Mouse (Mus musculus) cerebellum, adult 2 months (tissue): Measurements from ENCODE around the gene Gm10645. TPM values are rescaled to one million over a fixed set of nuclear protein-coding genes. Genes with fewer than 3 reads are reported as not detected.

Experiments
- DNase-seq, 2 experiments: peaks; one replicate each; pipeline ENCODE4 v3.0.0; 2021
- H3K27ac ChIP-seq: fragments of 200-500 bp; 2 replicates; pipeline ENCODE4 v1.5.1; 2012; ENCODE audit warnings: low read length, control low read depth, inconsistent platforms; ENCODE audit not compliant: insufficient read depth
- H3K27me3 ChIP-seq: fragments of 200-500 bp; 2 replicates; pipeline ENCODE4 v1.6.1; 2012; ENCODE audit warnings: inconsistent platforms, mild to moderate bottlenecking, low read length, moderate library complexity; ENCODE audit not compliant: control insufficient read depth, insufficient read depth
- H3K4me1 ChIP-seq: fragments of 200-500 bp; 2 replicates; pipeline ENCODE4 v1.6.1; 2011; ENCODE audit warnings: low read length; ENCODE audit not compliant: control insufficient read depth, insufficient read depth
- H3K4me3 ChIP-seq: fragments of 200-500 bp; replicated peaks from 2 replicates; pipeline ENCODE3; 2011; ENCODE audit warnings: mild to moderate bottlenecking, low read depth, low read length, control low read depth; ENCODE audit not compliant: insufficient read depth
- CTCF ChIP-seq: fragments of 200-500 bp; IDR thresholded peaks from 2 replicates; pipeline ENCODE4 v1.5.1; 2011; ENCODE audit warnings: low read depth, mild to moderate bottlenecking, control low read depth, low read length, moderate library complexity, borderline replicate concordance; ENCODE audit not compliant: insufficient read depth
- POLR2A ChIP-seq: fragments of 200-500 bp; IDR thresholded peaks from 2 replicates; pipeline ENCODE4 v1.6.1; 2011; ENCODE audit warnings: low read length, control low read depth, borderline replicate concordance; ENCODE audit not compliant: insufficient read depth
- WGBS: fragments of 180-500 bp; shearing (Covaris S2); methylation state at CpG from one replicate; pipeline ENCODE4 v1.1.7; 2018; 5-methylcytosine and 5-hydroxymethylcytosine counted together
- polyA plus RNA-seq: library from polyadenylated mRNA; depleted of rRNA; stranded (reverse); fragments of >200 nt; gene quantifications from 2 replicates; pipeline ENCODE4 v1.2.3, GENCODE M21; 2012

Gene Gm10645
- polyA plus RNA-seq, 1 experiment = 1.4 TPM

GRCm38 (mm10) chr8:83199715-83200114 lies 33.7 kb upstream of the Gm10645 start:
- Histone ChIP-seq H3K27ac (peak overlapping the region; percentile 98), H3K4me3 (no peak overlapping the region), H3K4me1 (peaks cover 43% of the 10 kb centered on the region), H3K27me3 (no peaks in the 10 kb centered on the region)
- TF ChIP-seq CTCF (no peak), POLR2A (no peak)
- WGBS = 11% methylated on average over 8 of the region's 8 CpGs
- DNase-seq = no peak

- TF ChIP-seq CTCF (no peak), POLR2A (no peak)
Measured at GRCm38 (mm10) chr8:83196088-83196487, 30.1 kb upstream of the Gm10645 start.

DNA sequence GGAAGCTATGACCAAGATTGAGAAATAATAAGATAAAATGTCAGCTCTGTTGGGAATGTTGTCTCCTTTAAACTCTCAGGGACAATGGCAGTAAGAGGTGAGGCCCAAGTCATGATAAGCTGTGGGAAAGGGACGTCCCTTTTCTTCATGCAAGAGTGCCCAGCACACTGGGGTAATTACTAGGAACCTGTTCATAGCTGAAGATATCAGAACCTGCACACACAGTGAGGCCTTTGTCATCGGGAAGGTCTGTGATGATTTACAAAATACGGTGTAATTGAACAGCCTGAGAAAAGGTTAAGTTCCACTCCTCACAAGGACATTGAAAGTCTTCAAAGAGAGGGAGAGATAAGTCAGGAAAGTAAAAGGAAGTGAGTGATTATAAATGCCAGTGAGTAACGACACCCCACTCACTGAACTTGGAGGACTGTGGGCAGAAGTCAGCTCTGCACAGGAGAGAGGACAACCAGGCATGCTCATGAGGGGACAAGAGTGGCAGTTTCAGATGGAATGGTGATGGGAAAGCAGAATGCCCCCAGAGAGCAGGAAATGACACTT lies 23.6 kb upstream of the Gm10645 start:
- WGBS = 80% methylated on average over 4 of the region's 4 CpGs
- Histone ChIP-seq H3K27me3 (no peaks in the 10 kb centered on the region), H3K27ac (no peak overlapping the region), H3K4me1 (peaks cover 27% of the 10 kb centered on the region), H3K4me3 (no peak overlapping the region)
- no peak for DNase-seq
- no peak for TF ChIP-seq POLR2A
- no peak for TF ChIP-seq CTCF

More at GRCm38 (mm10) chr8:83196088-83196487, 30.1 kb upstream of the Gm10645 start:
- 7% methylated on average over 6 of the region's 6 CpGs for WGBS
- Histone ChIP-seq H3K27me3 (no peaks in the 10 kb centered on the region), H3K27ac (peak overlapping the region; percentile 77), H3K4me1 (peaks cover 47% of the 10 kb centered on the region), H3K4me3 (no peak overlapping the region)
- peak; percentile 66 to 84 for DNase-seq

GRCm38 (mm10) chr8:83187363-83187962 lies 21.5 kb upstream of the Gm10645 start:
- TF ChIP-seq POLR2A = no peak
- TF ChIP-seq CTCF = no peak
- H3K27ac ChIP-seq = no peak overlapping the region
- no peak for DNase-seq
- H3K4me3 ChIP-seq = no peak overlapping the region
- peaks cover 34% of the 10 kb centered on the region for H3K4me1 ChIP-seq
- no peaks in the 10 kb centered on the region for H3K27me3 ChIP-seq
- WGBS = 72% methylated on average over 10 of the region's 10 CpGs

GRCm38 (mm10) chr8:83186376-83186775 lies 20.4 kb upstream of the Gm10645 start:
- Histone ChIP-seq H3K27me3 (no peaks in the 10 kb centered on the region), H3K27ac (no peak overlapping the region), H3K4me1 (peaks cover 33% of the 10 kb centered on the region), H3K4me3 (no peak overlapping the region)
- no peak for DNase-seq
- WGBS = 52% methylated on average over 6 of the region's 6 CpGs
- TF ChIP-seq CTCF (no peak), POLR2A (no peak)

GRCm38 (mm10) chr8:83182784-83183183 lies 16.8 kb upstream of the Gm10645 start:
- 26% methylated on average over 5 of the region's 5 CpGs for WGBS
- H3K27ac ChIP-seq = peak overlapping the region; percentile 34; the same call in 1 of the 2 replicates
- H3K27me3 ChIP-seq = no peaks in the 10 kb centered on the region
- TF ChIP-seq CTCF = no peak
- TF ChIP-seq POLR2A = no peak
- no peak for DNase-seq
- H3K4me3 ChIP-seq = no peak overlapping the region
- peaks cover 21% of the 10 kb centered on the region for H3K4me1 ChIP-seq

- no peak overlapping the region for H3K4me3 ChIP-seq
- H3K27ac ChIP-seq = no peak overlapping the region; the same call in 1 of the 2 replicates
- H3K4me1 ChIP-seq = peaks cover 26% of the 10 kb centered on the region
- 77% methylated on average over 6 of the region's 6 CpGs for WGBS
- TF ChIP-seq CTCF (no peak), POLR2A (no peak)
- no peaks in the 10 kb centered on the region for H3K27me3 ChIP-seq
- no peak for DNase-seq
Measured at GRCm38 (mm10) chr8:83181851-83182482, 16.0 kb upstream of the Gm10645 start.
